Mouse (Mus musculus) intestine, embryonic 14.5 days (tissue): ENCODE results near the gene Fam196b. TPM values are rescaled to one million over a fixed set of nuclear protein-coding genes. Genes with fewer than 3 reads are reported as not detected.

Source experiments
- ATAC-seq: fragments of 200-750 bp; cut with Nextera tagmentation; replicated peaks from 2 replicates; pipeline ENCODE4 v1.8.0; 2017; ENCODE audit warnings: low read depth, moderate number of reproducible peaks, moderate TSS enrichment, moderate library complexity; ENCODE audit not compliant: low FRiP score, low TSS enrichment
- DNase-seq: peaks from one replicate; pipeline ENCODE4 v3.0.0-alpha.2; 2018; ENCODE audit warnings: low spot score
- H3K27ac ChIP-seq: fragments of 300-500 bp; sonication (generic); 2 replicates; pipeline ENCODE4 v1.5.1; 2014; ENCODE audit warnings: low read depth, mild to moderate bottlenecking, control low read depth
- H3K27me3 ChIP-seq: fragments of 300-500 bp; sonication (generic); replicated peaks from 2 replicates; pipeline ENCODE4 v1.6.1; 2014; ENCODE audit warnings: low read length, control low read depth; ENCODE audit not compliant: control insufficient read depth, insufficient read depth
- H3K36me3 ChIP-seq: fragments of 300-500 bp; sonication (generic); 2 replicates; pipeline ENCODE4 v1.6.1; 2014; ENCODE audit warnings: low read length, control low read depth; ENCODE audit not compliant: control insufficient read depth, insufficient read depth
- H3K4me1 ChIP-seq: fragments of 300-500 bp; sonication (generic); replicated peaks from 2 replicates; pipeline ENCODE4 v1.6.1; 2014; ENCODE audit warnings: low read length, control low read depth, mixed read lengths; ENCODE audit not compliant: control insufficient read depth, insufficient read depth
- H3K4me2 ChIP-seq: fragments of 300-500 bp; sonication (generic); 2 replicates; pipeline ENCODE4 v1.6.1; 2014; ENCODE audit warnings: low read length
- H3K4me3 ChIP-seq: fragments of 300-500 bp; sonication (generic); 2 replicates; pipeline ENCODE4 v1.5.1; 2014; ENCODE audit warnings: low read depth, low read length, control low read depth, mixed read lengths
- H3K9ac ChIP-seq: fragments of 300-500 bp; sonication (generic); 2 replicates; pipeline ENCODE4 v1.6.1; 2014; ENCODE audit warnings: mild to moderate bottlenecking, low read length
- H3K9me3 ChIP-seq: fragments of 300-500 bp; sonication (generic); 2 replicates; pipeline ENCODE4 v1.6.1; 2016; ENCODE audit warnings: low read length, control low read depth; ENCODE audit not compliant: control insufficient read depth
- WGBS: fragments of 180-500 bp; shearing (Covaris S2); extraction: QIAGEN DNeasy Blood & Tissue Kit; methylation state at CpG from one replicate; pipeline ENCODE4 v1.1.7; 2014; 5-methylcytosine and 5-hydroxymethylcytosine counted together
- polyA plus RNA-seq: library from polyadenylated mRNA; unstranded; fragments of >200 nt; fragmentation: Nextera tagmentation; extraction: Ambion mirVana; gene quantifications from 2 replicates; pipeline ENCODE4 v1.2.1, GENCODE M21; 2014

Gene Fam196b
- polyA plus RNA-seq, 1 experiment from 2014 or later = 0.27 TPM

- H3K4me2 ChIP-seq = no peak overlapping the region
- no peak overlapping the region for H3K4me3 ChIP-seq
- H3K9me3 ChIP-seq = no peaks in the 10 kb centered on the region
- H3K4me1 ChIP-seq = no peaks in the 10 kb centered on the region
- H3K27me3 ChIP-seq = no peaks in the 10 kb centered on the region
- no peak overlapping the region for H3K27ac ChIP-seq
- H3K36me3 ChIP-seq = no peaks in the 10 kb centered on the region
- H3K9ac ChIP-seq = no peak overlapping the region
- ATAC-seq (no peak), DNase-seq (no peak)
- 61% methylated on average over 4 of the region's 4 CpGs for WGBS
Measured at GRCm38 (mm10) chr11:34384178-34384577, 69.6 kb downstream of the Fam196b start.

GRCm38 (mm10) chr11:34385001-34385688, 70.5 kb downstream of the Fam196b start:
- DNase-seq = no peak
- Histone ChIP-seq H3K9ac (no peak overlapping the region), H3K4me2 (no peak overlapping the region), H3K27me3 (no peaks in the 10 kb centered on the region), H3K27ac (no peak overlapping the region), H3K4me3 (no peak overlapping the region), H3K4me1 (no peaks in the 10 kb centered on the region), H3K9me3 (no peaks in the 10 kb centered on the region), H3K36me3 (no peaks in the 10 kb centered on the region)
- no peak for ATAC-seq
- 56% methylated on average over 1 of the region's 1 CpGs for WGBS

GRCm38 (mm10) chr11:34389261-34390116, 74.9 kb downstream of the Fam196b start:
- 88% methylated on average over 6 of the region's 6 CpGs for WGBS

GRCm38 (mm10) chr11:34392105-34392504, 77.5 kb downstream of the Fam196b start:
- Histone ChIP-seq H3K27ac (no peak overlapping the region), H3K27me3 (no peaks in the 10 kb centered on the region), H3K4me3 (no peak overlapping the region), H3K4me2 (no peak overlapping the region), H3K36me3 (no peaks in the 10 kb centered on the region), H3K9ac (no peak overlapping the region), H3K9me3 (no peaks in the 10 kb centered on the region), H3K4me1 (no peaks in the 10 kb centered on the region)
- DNase-seq (no peak), ATAC-seq (no peak)
- 32% methylated on average over 4 of the region's 4 CpGs for WGBS

More at GRCm38 (mm10) chr11:34389261-34390116, 74.9 kb downstream of the Fam196b start:
- no peaks in the 10 kb centered on the region for H3K9me3 ChIP-seq
- H3K36me3 ChIP-seq = no peaks in the 10 kb centered on the region
- H3K9ac ChIP-seq = no peak overlapping the region
- ATAC-seq (no peak), DNase-seq (no peak)
- H3K4me3 ChIP-seq = no peak overlapping the region
- H3K4me1 ChIP-seq = no peaks in the 10 kb centered on the region
- no peak overlapping the region for H3K4me2 ChIP-seq
- no peaks in the 10 kb centered on the region for H3K27me3 ChIP-seq
- H3K27ac ChIP-seq = no peak overlapping the region

- Histone ChIP-seq H3K27ac (no peak overlapping the region), H3K27me3 (no peaks in the 10 kb centered on the region), H3K36me3 (no peaks in the 10 kb centered on the region), H3K9me3 (no peaks in the 10 kb centered on the region), H3K9ac (no peak overlapping the region), H3K4me3 (no peak overlapping the region), H3K4me2 (no peak overlapping the region), H3K4me1 (no peaks in the 10 kb centered on the region)
- ATAC-seq (no peak), DNase-seq (no peak)
- 72% methylated on average over 3 of the region's 3 CpGs for WGBS
Measured at GRCm38 (mm10) chr11:34395802-34396201, 81.2 kb downstream of the Fam196b start.

GRCm38 (mm10) chr11:34397661-34398060, 83.0 kb downstream of the Fam196b start:
- whole genome bisulfite sequencing = 87% methylated on average over 5 of the region's 5 CpGs
- H3K27ac ChIP-seq = no peak overlapping the region
- no peaks in the 10 kb centered on the region for H3K36me3 ChIP-seq
- DNase-seq = no peak
- no peak overlapping the region for H3K4me3 ChIP-seq
- no peaks in the 10 kb centered on the region for H3K27me3 ChIP-seq
- no peaks in the 10 kb centered on the region for H3K9me3 ChIP-seq
- H3K4me2 ChIP-seq = no peak overlapping the region
- no peaks in the 10 kb centered on the region for H3K4me1 ChIP-seq
- no peak for ATAC-seq
- no peak overlapping the region for H3K9ac ChIP-seq

GRCm38 (mm10) chr11:34398555-34398954, 83.9 kb downstream of the Fam196b start:
- no peak overlapping the region for H3K9ac ChIP-seq
- H3K36me3 ChIP-seq = no peaks in the 10 kb centered on the region
- no peak for DNase-seq
- no peaks in the 10 kb centered on the region for H3K4me1 ChIP-seq
- 81% methylated on average over 2 of the region's 2 CpGs for WGBS
- ATAC-seq = no peak
- H3K4me3 ChIP-seq = no peak overlapping the region
- H3K4me2 ChIP-seq = no peak overlapping the region
- no peak overlapping the region for H3K27ac ChIP-seq
- no peaks in the 10 kb centered on the region for H3K27me3 ChIP-seq
- H3K9me3 ChIP-seq = no peaks in the 10 kb centered on the region

- H3K27me3 ChIP-seq = no peaks in the 10 kb centered on the region
- H3K4me3 ChIP-seq = no peak overlapping the region
- no peak overlapping the region for H3K9ac ChIP-seq
- no peaks in the 10 kb centered on the region for H3K4me1 ChIP-seq
- no peak for ATAC-seq
- no peak overlapping the region for H3K4me2 ChIP-seq
- H3K27ac ChIP-seq = no peak overlapping the region
- H3K36me3 ChIP-seq = no peaks in the 10 kb centered on the region
- 84% methylated on average over 8 of the region's 8 CpGs for WGBS
- no peak for DNase-seq
- H3K9me3 ChIP-seq = no peaks in the 10 kb centered on the region
Measured at GRCm38 (mm10) chr11:34401343-34401742, 86.7 kb downstream of the Fam196b start.
